Mouse (Mus musculus) neutrophil, adult 83 days (primary cell): ENCODE data around the gene Lrrc20. TPM values are rescaled to one million over a fixed set of nuclear protein-coding genes. Genes with fewer than 3 reads are reported as not detected.

Experiments
- total RNA-seq, 2 experiments: library from RNA; stranded (reverse); gene quantifications; one replicate each; pipeline ENCODE4 v1.2.4; 2023

Gene Lrrc20
- 10 to 100 TPM in 1 of 2 experiments, 1 to 10 TPM in 1; 9.6 to 10.6 TPM for total RNA-seq

DNA sequence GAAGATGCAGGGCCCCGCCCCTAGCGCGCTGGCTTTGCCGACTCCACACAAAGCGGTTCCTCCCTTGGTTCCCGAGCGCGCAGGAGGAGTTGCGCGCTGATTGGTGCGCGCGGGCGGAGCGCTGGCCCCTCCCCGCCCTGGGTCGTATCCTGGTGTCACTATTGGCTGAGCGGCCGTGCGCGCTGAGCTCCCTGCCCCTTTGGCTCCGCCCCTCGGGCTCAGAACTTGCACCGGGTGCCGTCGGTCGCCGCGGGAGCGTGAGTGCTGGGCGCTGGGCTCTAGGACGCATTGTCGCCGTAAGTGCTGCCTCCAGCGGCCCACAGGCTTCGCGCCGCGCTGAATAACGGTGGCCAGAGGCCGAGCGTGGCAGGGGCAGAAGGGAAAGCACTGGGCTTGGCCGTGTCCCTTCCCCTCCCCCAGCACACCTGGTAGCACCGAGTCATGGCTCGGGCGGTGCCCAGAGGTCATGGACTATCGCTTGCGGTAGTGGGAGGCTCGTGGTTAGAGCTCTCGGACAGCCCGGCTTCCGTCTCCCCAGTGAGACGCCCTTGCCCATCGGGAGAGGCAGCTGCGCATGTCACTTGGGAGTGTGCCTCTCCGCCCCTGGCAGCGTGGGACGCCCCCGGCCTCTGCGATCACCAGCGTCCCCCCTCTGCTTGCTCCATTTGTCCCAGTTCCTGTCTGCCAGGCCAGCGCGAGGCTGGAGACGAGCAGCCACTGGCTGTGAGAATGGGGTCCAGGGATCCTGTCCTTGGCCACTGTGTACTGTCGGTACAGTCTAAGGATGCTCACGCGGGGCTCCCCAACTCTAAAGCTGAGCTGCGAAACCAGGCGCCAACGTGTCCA is at the start of gene Lrrc20:
Gene Lrrc20, plus strand, starts transcription at position 208 of the 846 bp plus-strand sequence.

GRCm38 (mm10) chr10:61452645-61453044 is 23.0 kb upstream of the Lrrc20 start, which contains the start of gene Eif4ebp2:
Eif4ebp2 (minus strand) TSS chr10:61452661.

Other genes starting within 250 kb of the Lrrc20 start
- under 1 TPM in 1 of 2 experiments, not detected in 1; 0.11 TPM for gene Adamts14, start 202.4 kb upstream of the Lrrc20 start, total RNA-seq
- under 1 TPM in 1 of 2 experiments, not detected in 1; 0.22 TPM for gene Prf1, start 178.0 kb upstream of the Lrrc20 start, total RNA-seq
- 1 to 10 TPM in 1 of 2 experiments, under 1 TPM in 1; 0.48 to 1.3 TPM for gene Pald1, start 92.3 kb upstream of the Lrrc20 start, total RNA-seq
- not detected for gene Nodal, start 57.8 kb upstream of the Lrrc20 start, total RNA-seq
- 100 to 1,000 TPM; 121 to 131 TPM for gene Eif4ebp2, start 23.1 kb upstream of the Lrrc20 start, total RNA-seq
- gene Npffr1, start 119.7 kb downstream of the Lrrc20 start, total RNA-seq: not detected
- 10 to 100 TPM; 11.8 to 12.4 TPM for gene Ppa1, start 172.8 kb downstream of the Lrrc20 start, total RNA-seq
- gene Sar1a, start 204.5 kb downstream of the Lrrc20 start, total RNA-seq: 100 to 1,000 TPM; 123 to 138 TPM
- 10 to 100 TPM; 16.8 to 19.0 TPM for gene Tysnd1, start 219.7 kb downstream of the Lrrc20 start, total RNA-seq
- gene Aifm2, start 239.5 kb downstream of the Lrrc20 start, total RNA-seq: 10 to 100 TPM; 12.8 to 15.1 TPM